Mouse (Mus musculus) neural tube, embryonic 13.5 days (tissue): ENCODE measurements at regions not wholly inside any gene's neighbourhood (a gene's known extent, or its start where the extent isn't known, plus 50 kb on each side); places are given as distances from the start of the nearest gene placed in this dataset.

Experiments used
- ATAC-seq: fragments of 200-750 bp; cut with Nextera tagmentation; 2 replicates; pipeline ENCODE4 v1.8.0; 2017; ENCODE audit warnings: low read depth, mild to moderate bottlenecking, moderate TSS enrichment, moderate library complexity
- H3K27ac ChIP-seq: fragments of 300-500 bp; sonication (generic); replicated peaks from 2 replicates; pipeline ENCODE4 v1.5.1; 2015; ENCODE audit warnings: moderate library complexity, mild to moderate bottlenecking, inconsistent platforms
- H3K27me3 ChIP-seq: fragments of 300-500 bp; sonication (generic); 2 replicates; pipeline ENCODE4 v1.6.1; 2015; ENCODE audit warnings: mild to moderate bottlenecking, inconsistent platforms
- H3K36me3 ChIP-seq: fragments of 300-500 bp; sonication (generic); 2 replicates; pipeline ENCODE4 v1.6.1; 2015; ENCODE audit warnings: mild to moderate bottlenecking, inconsistent platforms
- H3K4me1 ChIP-seq: fragments of 300-500 bp; sonication (generic); replicated peaks from 2 replicates; pipeline ENCODE4 v1.6.1; 2015; ENCODE audit warnings: inconsistent platforms
- H3K4me2 ChIP-seq: fragments of 300-500 bp; sonication (generic); 2 replicates; pipeline ENCODE4 v1.6.1; 2015; ENCODE audit warnings: inconsistent platforms, mild to moderate bottlenecking, moderate library complexity
- H3K4me3 ChIP-seq: fragments of 300-500 bp; sonication (generic); 2 replicates; pipeline ENCODE4 v1.5.1; 2015; ENCODE audit warnings: mild to moderate bottlenecking, inconsistent platforms
- H3K9ac ChIP-seq: fragments of 300-500 bp; sonication (generic); 2 replicates; pipeline ENCODE4 v1.6.1; 2015; ENCODE audit warnings: moderate library complexity, mild to moderate bottlenecking, inconsistent platforms
- H3K9me3 ChIP-seq: fragments of 300-500 bp; sonication (generic); 2 replicates; pipeline ENCODE4 v1.6.1; 2016; ENCODE audit warnings: inconsistent platforms
- WGBS: fragments of 180-500 bp; shearing (Covaris S2); methylation state at CpG from one replicate; pipeline ENCODE4 v1.1.7; 2015; 5-methylcytosine and 5-hydroxymethylcytosine counted together

DNA sequence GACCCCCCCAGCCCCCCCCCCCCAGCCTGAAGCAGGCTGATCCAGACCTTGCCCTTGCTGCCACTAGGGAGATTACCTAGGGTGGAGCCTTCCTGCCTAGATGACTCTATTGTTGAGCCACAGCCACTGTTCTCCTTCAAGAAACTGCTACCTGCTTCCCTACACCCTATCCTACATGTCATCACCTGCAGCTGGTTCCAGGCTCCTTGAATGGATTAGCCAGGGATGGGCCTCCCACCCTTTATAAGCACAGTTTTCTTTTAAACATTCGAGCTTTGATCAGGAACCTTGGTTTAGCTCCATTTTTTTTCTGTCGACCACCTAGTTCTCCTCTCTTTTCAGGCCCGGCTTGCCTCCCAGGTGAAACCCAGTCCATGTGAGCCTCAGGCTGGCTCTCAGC lies 792.8 kb upstream of the Nr2f1 start:
- H3K27me3 ChIP-seq: no peaks in the 10 kb centered on the region
- no peaks in the 10 kb centered on the region for H3K4me1 ChIP-seq
- H3K27ac ChIP-seq: no peak overlapping the region
- 91% methylated on average over 3 of the region's 3 CpGs for WGBS
- no peak overlapping the region for H3K4me3 ChIP-seq
- no peak for ATAC-seq
- no peaks in the 10 kb centered on the region for H3K36me3 ChIP-seq
- H3K9ac ChIP-seq: no peak overlapping the region
- H3K4me2 ChIP-seq: no peak overlapping the region
- no peaks in the 10 kb centered on the region for H3K9me3 ChIP-seq

DNA sequence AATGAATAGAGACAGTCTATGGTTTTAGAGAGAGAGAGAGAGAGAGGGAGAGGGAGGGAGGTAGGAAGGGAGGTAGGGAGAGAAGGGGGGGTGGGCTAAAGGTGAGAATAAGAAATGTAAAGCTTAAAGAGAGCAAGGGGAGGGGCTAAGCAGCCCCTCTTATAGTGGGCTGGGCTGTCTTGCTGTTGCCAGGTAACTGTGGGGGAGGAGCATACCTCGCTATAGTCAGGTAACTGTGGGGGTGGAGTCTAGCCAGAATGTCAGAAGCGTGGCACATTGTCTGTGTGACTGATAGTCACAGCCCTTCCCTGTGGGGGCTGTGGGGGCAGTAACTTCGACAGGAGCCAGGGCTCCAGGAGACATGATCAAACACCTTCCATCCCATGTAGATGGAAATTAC lies 786.4 kb upstream of the Nr2f1 start:
- ATAC-seq: no peak
- Histone ChIP-seq H3K4me1 (no peaks in the 10 kb centered on the region), H3K9ac (no peak overlapping the region), H3K36me3 (no peaks in the 10 kb centered on the region), H3K27ac (no peak overlapping the region), H3K4me3 (no peak overlapping the region), H3K9me3 (no peaks in the 10 kb centered on the region), H3K4me2 (no peak overlapping the region), H3K27me3 (no peaks in the 10 kb centered on the region)
- 24% methylated on average over 3 of the region's 3 CpGs for WGBS

DNA sequence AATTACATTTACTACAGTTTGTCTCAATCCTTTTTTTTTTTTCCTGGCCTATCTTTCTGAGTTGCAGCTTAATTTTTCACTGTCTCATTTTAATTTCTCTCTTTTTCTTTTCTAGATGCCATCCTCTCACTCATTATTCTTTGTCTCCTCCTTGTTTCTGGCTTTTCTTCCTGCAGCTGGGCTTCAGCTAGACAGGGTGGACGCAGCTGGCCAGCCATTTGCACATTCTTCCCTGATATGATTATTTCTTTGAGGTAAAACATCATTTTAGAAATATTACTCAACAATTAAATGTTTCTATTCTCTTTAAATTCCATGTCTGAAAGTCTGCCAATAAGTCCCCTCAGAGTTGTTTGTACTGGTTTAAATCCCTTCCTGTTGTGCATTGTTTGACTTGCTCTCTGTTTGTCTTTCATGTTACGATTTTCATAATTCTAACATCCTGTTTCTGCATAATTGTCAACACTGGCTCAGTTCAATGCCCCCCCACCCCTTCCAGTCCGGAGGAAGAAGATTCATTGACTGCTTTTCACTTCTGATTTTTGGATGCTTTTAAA lies 777.7 kb upstream of the Nr2f1 start:
- H3K4me2 ChIP-seq: no peak overlapping the region
- H3K4me3 ChIP-seq: no peak overlapping the region
- no peaks in the 10 kb centered on the region for H3K27me3 ChIP-seq
- ATAC-seq: no peak
- WGBS: 86% methylated on average over 3 of the region's 3 CpGs
- H3K27ac ChIP-seq: no peak overlapping the region
- H3K9me3 ChIP-seq: no peaks in the 10 kb centered on the region
- no peak overlapping the region for H3K9ac ChIP-seq
- H3K4me1 ChIP-seq: no peaks in the 10 kb centered on the region
- H3K36me3 ChIP-seq: no peaks in the 10 kb centered on the region

DNA sequence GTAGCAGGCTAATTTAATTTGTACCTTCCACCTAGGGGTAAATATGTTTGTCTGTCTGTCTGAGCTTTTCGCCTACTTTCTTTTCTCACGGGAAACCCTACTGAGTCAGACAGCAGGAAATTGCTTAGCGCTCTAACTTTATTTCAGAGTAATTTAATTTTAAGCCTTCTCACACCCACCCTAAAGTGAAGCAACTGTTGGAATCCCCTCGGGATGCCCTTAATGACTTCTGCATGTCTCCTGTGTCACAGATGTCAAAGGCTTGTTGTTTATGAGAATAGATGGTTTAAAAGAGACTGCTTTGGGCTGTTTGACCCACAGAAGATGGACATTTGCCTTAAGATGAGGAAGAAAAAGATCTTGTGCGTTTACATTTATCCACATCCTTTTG lies 738.8 kb upstream of the Nr2f1 start:
- no peak overlapping the region for H3K9ac ChIP-seq
- WGBS: 6% methylated on average over 5 of the region's 5 CpGs
- H3K9me3 ChIP-seq: no peaks in the 10 kb centered on the region
- no peak overlapping the region for H3K4me3 ChIP-seq
- peak overlapping the region; percentile 15 for H3K4me2 ChIP-seq
- no peaks in the 10 kb centered on the region for H3K36me3 ChIP-seq
- H3K27me3 ChIP-seq: no peaks in the 10 kb centered on the region
- peak; percentile 49 for ATAC-seq
- H3K27ac ChIP-seq: peak overlapping the region; percentile 61
- H3K4me1 ChIP-seq: peaks cover 24% of the 10 kb centered on the region

DNA sequence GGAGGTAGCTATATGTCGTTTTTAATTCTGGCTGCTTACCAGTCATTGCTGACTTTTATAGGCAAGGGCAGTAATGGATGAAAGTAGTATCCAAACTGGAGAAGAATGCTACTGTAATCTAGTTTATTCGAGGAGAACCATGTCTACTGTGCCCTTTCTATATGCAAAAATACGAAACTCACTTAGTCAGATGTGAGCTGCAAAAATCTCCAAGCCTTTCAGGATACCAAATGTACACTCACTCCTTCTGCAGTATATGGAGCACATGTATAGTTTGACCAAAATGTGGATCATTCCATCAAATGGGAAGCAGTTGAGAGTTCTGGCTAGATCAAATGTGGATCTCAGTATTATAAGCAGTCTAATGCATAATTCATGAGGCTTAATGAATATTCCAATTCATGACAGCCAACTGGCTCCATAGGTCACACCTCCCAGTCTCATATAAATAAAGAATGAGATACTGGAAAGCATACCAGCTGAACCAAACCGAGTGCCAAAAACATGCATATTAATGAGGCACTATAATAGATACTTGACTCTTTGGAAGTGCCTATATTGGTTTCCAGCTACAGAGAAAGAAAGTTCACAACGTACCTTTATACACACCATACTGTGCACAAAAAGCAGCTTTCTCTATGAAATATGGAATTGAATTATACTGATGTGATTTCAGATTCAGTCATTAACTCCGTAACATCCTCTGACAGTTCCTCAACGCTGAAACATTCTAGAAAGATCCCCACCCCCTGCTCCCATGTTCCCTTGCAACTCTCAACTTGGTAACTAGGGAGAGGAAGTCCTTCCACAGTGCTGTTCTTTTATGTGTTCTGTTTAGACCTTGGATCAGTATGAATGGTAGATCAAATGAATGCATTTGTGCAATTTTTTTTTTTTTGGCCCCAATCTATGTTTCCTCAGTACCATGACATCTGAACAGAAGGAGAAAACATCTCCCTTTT lies 738.1 kb upstream of the Nr2f1 start:
- no peak overlapping the region for H3K4me3 ChIP-seq
- H3K27me3 ChIP-seq: no peaks in the 10 kb centered on the region
- H3K4me2 ChIP-seq: peak overlapping the region; percentile 15
- no peaks in the 10 kb centered on the region for H3K9me3 ChIP-seq
- no peaks in the 10 kb centered on the region for H3K36me3 ChIP-seq
- peak; percentile 95 for ATAC-seq
- H3K27ac ChIP-seq: peak overlapping the region; percentile 68
- H3K4me1 ChIP-seq: peaks cover 24% of the 10 kb centered on the region
- 23% methylated on average over 7 of the region's 7 CpGs for WGBS
- no peak overlapping the region for H3K9ac ChIP-seq

DNA sequence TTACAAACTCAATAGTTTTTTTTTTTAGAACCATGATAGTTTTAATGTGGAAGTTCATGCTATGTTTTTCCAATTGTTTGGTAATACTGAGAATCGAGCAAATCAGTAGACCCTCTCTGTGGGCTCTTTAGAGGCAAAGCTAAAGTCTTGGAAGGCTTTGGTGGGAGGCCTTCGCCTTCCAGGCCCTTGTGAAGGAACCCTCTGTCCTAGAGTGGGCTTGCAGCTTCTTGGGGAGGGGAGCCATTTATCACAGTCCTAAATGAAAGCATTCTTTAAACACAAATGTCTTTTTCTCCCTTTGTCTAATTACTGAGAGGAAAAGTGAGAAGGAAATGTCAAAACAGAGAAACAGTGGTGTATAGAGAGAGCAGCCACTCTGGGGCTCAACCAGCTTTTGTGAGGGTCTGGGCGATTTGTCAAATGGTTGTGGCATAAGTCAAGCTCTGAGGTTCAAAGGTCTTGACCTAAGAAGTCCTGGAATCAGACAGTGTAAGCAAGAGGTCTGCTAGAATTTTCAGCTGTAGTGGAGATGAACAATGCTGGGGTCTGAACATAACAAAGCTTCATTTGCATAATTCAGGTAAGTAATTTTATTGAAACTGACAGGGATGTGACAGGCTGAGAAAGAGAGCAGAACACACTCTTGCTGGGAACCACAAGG lies 736.6 kb upstream of the Nr2f1 start:
- Histone ChIP-seq H3K36me3 (no peaks in the 10 kb centered on the region), H3K27me3 (no peaks in the 10 kb centered on the region), H3K9ac (no peak overlapping the region), H3K9me3 (no peaks in the 10 kb centered on the region), H3K4me2 (no peak overlapping the region), H3K27ac (peak overlapping the region; percentile 23; the same call in 1 of the 2 replicates), H3K4me3 (no peak overlapping the region), H3K4me1 (peaks cover 24% of the 10 kb centered on the region)
- 9% methylated on average over 3 of the region's 3 CpGs for WGBS
- peak; percentile 29; the same call in 1 of the 2 replicates for ATAC-seq

DNA sequence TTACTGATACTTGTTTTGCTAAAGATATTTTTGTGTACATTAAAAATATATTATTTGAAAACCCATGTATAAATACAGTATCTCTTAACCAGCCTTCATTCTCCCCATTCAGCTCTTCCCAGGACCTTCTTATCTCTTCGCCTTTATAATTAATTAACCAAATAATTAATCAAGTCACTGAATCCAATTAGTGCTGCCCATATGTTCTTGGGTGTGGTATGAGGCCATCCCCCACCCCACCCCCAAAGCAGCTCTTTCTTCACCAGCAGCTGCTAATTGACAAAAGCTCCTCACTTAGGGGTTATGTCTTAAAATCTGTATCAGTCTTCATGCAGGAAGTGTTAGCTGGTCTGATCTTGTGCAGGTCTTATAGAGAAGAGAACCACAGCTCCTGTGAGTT lies 728.8 kb upstream of the Nr2f1 start:
- no peak overlapping the region for H3K27ac ChIP-seq
- no peak overlapping the region for H3K4me2 ChIP-seq
- ATAC-seq: peak; percentile 43
- H3K9me3 ChIP-seq: no peaks in the 10 kb centered on the region
- H3K4me1 ChIP-seq: no peaks in the 10 kb centered on the region
- no peak overlapping the region for H3K9ac ChIP-seq
- H3K36me3 ChIP-seq: no peaks in the 10 kb centered on the region
- no peaks in the 10 kb centered on the region for H3K27me3 ChIP-seq
- no peak overlapping the region for H3K4me3 ChIP-seq
- 41% methylated on average over 1 of the region's 1 CpGs for WGBS

DNA sequence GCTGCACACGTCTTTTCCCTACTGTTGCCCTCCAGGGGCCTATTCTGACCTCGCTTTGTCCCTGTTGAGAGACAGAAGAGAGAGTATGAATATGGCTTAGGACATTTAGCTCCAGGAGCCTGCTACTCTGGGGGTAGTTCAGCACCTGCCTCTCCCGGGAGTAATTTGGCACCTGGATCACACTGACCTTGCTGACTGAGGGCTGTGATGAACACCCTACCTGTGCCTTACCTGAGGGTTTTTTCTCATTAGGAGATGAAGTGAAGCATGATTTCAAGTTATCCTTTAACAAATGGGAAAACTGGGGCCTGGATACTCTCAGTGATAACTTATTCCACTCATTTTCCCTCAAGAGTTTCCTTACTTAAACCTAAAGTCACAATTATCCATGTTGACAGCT lies 721.2 kb upstream of the Nr2f1 start:
- Histone ChIP-seq H3K4me2 (no peak overlapping the region), H3K27me3 (no peaks in the 10 kb centered on the region), H3K36me3 (no peaks in the 10 kb centered on the region), H3K4me1 (peaks cover 4% of the 10 kb centered on the region), H3K27ac (no peak overlapping the region), H3K4me3 (no peak overlapping the region), H3K9ac (no peak overlapping the region), H3K9me3 (no peaks in the 10 kb centered on the region)
- no peak for ATAC-seq
- WGBS: 28% methylated on average over 3 of the region's 3 CpGs

DNA sequence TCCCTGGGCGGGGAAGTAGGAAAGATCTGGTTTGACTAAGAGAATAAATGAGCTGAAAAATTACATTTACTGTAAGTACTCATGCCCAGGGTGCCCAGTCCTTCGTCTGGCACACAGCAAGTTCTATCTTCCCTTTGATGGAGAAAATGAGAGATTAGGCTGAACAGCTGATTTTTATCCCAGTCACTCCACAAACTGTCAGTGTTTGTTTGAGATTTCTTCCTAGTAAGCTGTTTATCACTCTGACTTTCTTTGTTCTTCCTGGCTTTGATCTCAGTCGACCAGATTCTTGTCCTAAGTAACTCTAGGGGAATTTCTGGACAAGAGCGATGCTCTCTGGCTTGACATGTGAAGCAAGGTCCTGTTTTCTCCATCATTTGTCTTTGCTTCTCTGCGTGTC lies 710.3 kb upstream of the Nr2f1 start:
- no peak overlapping the region for H3K27ac ChIP-seq
- ATAC-seq: no peak
- H3K4me2 ChIP-seq: no peak overlapping the region
- no peaks in the 10 kb centered on the region for H3K9me3 ChIP-seq
- no peaks in the 10 kb centered on the region for H3K27me3 ChIP-seq
- no peak overlapping the region for H3K4me3 ChIP-seq
- no peaks in the 10 kb centered on the region for H3K36me3 ChIP-seq
- WGBS: 9% methylated on average over 5 of the region's 5 CpGs
- peaks cover 9% of the 10 kb centered on the region for H3K4me1 ChIP-seq
- no peak overlapping the region for H3K9ac ChIP-seq

DNA sequence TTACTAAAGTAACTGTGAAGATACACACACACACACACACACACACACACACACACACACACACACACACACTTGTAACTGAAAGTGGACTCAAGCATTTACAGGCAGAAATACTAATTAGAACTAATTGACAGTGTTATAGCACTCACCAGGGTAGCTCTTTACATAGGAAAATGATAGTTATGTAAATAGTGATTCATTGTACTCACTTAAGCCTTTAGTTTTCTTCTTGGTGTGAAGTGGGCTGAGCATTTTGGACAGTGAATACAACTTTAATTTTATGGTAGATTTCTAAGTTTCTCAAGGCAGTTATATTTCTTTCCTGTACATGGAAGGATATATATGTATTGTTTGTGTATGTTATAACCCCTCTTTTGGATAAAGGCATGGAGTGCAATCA lies 704.5 kb upstream of the Nr2f1 start:
- ATAC-seq: no peak
- H3K9ac ChIP-seq: no peak overlapping the region
- H3K4me3 ChIP-seq: no peak overlapping the region
- no peaks in the 10 kb centered on the region for H3K9me3 ChIP-seq
- no peak overlapping the region for H3K27ac ChIP-seq
- no peaks in the 10 kb centered on the region for H3K27me3 ChIP-seq
- H3K4me2 ChIP-seq: no peak overlapping the region
- H3K4me1 ChIP-seq: no peaks in the 10 kb centered on the region
- no peaks in the 10 kb centered on the region for H3K36me3 ChIP-seq

DNA sequence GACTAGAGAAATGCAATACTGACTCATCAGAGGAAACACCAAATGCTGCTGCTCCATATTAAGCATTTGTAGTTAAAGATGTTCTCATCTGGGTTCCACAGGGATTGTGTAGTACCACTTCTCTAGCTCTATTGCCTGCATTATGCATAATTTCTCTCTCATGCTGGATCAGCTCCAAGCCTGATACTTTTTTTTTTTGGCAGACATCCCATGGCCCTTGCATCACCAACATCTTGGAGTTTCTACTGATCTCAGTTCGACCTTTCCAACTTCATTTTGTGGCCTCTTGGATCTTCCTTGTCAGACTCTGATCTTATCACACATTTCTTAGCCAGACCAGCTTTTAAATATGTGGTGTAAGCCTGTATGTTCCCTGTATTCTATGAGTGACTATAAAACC lies 701.1 kb upstream of the Nr2f1 start:
- H3K4me2 ChIP-seq: no peak overlapping the region

DNA sequence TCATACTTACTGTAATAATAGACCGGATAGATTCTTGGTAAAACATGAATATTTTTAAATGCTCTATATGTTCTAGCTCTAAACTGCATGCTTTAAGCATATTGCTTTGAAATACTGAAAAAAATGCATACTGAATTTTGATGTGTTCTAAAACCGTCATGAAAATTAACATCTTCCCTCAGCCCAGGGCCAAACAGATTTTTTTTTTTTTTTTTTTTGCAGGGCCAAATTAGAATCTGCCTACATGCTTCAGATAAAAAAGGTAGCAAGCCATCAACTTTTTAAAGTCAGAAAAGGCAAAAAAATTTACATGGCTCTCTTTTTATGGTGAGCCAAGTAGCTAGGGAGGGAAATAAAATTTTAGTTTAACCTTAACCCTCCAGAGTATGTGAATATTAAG lies 692.7 kb upstream of the Nr2f1 start:
- ATAC-seq: no peak
- WGBS: 85% methylated on average over 2 of the region's 2 CpGs
- no peak overlapping the region for H3K4me3 ChIP-seq

More for the DNA sequence above, 701.1 kb upstream of the Nr2f1 start:
- no peak for ATAC-seq
- Histone ChIP-seq H3K36me3 (no peaks in the 10 kb centered on the region), H3K4me1 (no peaks in the 10 kb centered on the region), H3K27me3 (no peaks in the 10 kb centered on the region), H3K27ac (no peak overlapping the region), H3K4me3 (no peak overlapping the region), H3K9me3 (no peaks in the 10 kb centered on the region), H3K9ac (no peak overlapping the region)
- WGBS: 88% methylated on average over 1 of the region's 1 CpGs

More for the DNA sequence above, 692.7 kb upstream of the Nr2f1 start:
- Histone ChIP-seq H3K27me3 (no peaks in the 10 kb centered on the region), H3K9me3 (no peaks in the 10 kb centered on the region), H3K9ac (no peak overlapping the region), H3K27ac (no peak overlapping the region), H3K4me2 (no peak overlapping the region), H3K4me1 (no peaks in the 10 kb centered on the region), H3K36me3 (no peaks in the 10 kb centered on the region)
